Mouse (Mus musculus): ENCODE results near the gene Rsg1.

The Rsg1 gene

DNA sequence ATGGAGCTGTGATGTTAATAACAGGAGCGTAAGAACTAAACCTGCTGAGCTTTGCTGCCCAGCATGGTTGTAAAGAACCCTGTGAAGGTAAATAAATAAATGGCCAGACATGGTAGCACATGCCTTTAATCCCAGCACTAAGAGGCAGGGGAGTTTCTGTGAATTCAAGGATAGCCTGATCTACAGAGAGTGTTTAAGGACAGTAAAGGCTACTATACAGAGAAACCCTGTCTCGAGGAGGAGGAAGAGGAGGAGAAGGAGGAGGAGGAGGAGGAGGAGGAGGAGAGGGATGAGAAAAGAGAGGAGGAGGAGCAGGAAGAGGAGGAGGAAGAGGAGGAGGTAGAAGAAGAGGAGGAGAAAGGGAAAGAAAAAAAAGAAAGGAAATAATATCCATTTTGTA is 414 bp upstream of the Rsg1 start:
- no peak for DNase-seq

DNA sequence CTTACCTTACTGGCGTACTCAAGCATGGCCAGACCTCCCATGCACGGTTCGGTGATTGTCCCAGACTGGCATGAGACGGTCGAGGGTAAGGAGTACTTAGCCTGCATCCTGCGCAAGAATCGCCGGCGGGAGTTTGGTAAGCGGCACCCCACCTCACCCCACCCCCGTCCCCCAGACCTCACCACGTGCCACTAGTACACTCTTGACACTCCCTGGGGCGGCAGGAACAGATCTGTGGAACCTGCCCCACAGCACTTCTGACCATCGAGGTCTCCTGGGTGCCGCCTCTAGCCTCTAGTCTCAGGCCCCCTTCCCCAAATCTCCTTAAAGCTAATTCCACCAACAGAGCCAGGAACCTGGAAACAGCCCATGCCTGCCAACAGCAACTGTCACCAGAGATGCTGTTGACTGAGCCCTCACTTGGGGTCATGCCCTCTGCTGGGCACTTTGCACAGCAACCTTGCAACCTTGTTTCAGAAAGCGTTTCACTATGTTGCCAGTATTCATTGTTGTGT is 638 bp downstream of the Rsg1 start:
- DNase-seq = no peak

DNA sequence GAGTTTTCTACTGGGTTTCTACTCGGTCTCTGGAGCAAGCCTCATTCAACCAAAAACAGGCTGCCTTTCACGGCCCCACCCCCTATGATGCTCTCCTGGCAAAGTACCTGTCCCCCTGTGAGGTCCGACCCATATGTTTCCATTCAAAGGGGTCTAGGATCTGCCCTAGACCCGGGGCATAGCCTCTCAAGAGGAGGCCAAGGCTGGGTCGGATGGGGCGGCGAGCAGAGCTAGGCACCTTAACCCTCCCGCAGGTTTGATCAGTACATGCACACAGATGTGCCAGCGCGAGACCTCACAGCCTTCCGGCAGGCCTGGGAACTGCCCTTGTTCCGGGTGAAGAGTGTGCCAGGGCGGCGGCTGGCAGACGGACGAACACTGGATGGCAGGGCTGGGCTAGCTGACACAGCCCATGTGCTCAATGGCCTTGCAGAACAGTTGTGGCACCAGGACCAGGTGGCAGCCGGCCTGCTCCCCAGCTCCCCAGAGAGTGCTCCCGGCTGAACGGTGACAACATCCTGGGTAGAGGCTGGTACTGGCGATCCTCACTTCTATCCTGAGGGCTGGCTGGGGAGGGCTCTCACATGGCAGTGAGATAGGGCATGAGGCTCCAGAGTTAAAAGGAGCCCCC is 5.9 kb downstream of the Rsg1 start:
- no peak for DNase-seq

DNA sequence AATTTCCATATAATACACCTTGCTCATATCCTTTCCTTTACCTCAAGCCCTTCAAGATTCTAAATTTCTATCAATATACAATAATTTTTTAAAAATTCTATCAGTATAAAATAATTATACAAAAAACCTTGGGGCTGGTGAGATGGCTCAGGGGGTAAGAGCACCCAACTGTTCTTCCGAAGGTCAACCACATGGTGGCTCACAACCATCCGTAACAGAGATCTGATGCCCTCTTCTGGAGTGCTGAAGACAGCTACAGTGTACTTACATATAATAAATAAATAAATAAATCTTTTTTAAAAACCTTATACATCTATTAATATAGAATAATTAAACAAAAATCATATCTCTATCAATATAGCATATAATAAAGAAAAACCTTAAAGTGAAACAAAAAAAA is 8.1 kb downstream of the Rsg1 start:
- no peak for DNase-seq

DNA sequence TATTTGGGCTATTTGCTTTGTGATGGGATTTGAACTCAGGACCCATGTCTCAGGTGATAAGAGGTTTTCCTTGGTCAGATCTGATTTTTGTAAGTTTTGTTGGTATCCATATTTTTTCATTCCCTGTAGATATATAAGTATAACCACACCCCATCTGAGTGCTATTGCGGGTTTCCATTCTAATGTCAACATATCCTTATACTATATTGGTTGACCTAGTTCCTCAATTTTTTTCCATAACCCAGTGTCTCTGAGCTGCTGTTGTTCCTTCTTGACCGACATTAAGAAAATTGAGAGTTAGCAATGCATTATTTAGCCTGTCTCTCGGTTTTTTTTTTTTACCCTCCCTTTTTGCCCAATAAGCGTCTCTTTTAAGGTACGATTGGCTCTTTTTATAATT is 9.0 kb downstream of the Rsg1 start:
- DNase-seq = no peak

DNA sequence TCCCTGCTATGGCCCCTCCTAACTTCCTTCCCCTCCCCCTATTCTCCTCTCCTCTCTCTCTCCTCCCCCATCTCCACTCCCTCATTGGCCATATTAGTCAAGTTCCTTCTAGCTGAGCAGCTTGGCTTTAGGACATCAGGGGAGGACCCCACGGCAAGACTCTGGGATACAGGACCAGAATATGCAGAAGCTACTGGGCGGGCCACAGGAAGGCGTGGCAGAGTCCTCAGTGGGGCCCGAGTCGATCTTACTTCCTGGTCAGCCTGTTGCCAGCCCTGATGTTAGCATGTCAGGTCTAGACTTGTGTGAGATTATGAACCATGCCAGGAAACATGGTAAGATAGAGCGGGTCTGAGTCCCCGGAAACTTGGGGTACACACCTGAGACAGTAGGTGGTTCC is 14.9 kb downstream of the Rsg1 start:
- no peak for DNase-seq

DNA sequence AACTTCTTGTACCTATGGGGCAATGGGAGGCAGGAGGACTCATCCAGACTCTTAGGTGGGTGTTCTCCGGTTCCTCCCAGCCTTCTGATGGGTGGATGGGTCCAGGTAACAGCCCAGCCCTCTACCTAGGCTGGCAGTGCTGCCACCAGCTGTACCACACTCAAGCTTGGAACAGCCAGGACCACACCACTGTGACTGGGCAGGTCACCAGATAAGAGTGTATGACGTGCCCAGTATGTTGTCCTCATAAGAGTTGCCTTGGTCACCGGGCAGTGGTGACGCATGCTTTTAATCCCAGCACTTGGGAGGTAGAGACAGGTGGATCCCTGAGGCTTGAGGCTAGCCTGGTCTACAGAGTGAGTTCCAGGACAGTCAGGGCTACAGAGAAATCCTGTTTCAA is 19.4 kb downstream of the Rsg1 start:
- no peak for DNase-seq

DNA sequence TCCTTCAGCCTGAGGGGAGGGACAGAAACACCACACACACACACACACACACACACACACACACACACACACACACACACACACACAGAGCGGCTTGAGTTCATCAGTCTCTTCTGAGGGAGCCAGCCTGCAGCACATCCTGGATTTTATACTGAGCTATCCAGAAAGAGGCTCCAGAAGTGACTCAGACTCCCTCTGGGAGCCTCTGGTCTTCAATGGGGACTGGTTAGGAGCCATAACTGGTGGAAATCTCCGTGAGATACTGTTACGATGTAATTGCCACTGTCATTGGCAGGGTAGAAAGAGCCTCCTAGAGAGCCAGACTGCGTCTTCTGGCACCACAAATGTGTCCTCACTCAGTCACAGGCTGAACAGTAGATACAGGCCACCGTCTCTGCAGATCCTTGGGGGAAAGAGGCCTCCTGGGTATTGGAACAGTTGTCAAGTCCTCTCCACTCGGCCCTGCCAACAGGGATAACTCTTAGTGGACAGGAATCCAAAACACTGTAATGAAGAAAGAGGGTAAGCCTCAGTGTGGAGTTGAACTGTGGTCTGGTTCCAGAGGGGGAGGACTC is 21.9 kb downstream of the Rsg1 start:
- no peak for DNase-seq

DNA sequence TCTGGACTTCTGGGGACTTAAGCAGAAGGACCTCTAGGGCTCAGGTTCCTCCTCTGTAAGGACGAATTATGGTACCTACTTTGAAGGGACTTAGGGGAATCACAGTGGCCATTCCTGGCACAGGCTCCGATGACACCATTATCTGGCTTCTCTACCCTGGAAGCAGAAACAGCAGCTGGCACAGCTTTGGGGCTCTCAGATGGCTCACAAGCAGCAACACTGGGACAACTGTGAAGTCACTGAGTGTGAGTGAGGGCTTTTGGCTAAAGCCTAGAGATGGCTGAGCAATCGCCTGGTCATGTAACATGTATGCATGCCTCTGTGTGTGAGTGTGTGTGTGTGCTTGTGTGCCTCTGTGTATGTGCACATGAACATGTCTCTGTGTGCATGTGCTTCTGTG is 23.1 kb downstream of the Rsg1 start:
- DNase-seq = no peak

DNA sequence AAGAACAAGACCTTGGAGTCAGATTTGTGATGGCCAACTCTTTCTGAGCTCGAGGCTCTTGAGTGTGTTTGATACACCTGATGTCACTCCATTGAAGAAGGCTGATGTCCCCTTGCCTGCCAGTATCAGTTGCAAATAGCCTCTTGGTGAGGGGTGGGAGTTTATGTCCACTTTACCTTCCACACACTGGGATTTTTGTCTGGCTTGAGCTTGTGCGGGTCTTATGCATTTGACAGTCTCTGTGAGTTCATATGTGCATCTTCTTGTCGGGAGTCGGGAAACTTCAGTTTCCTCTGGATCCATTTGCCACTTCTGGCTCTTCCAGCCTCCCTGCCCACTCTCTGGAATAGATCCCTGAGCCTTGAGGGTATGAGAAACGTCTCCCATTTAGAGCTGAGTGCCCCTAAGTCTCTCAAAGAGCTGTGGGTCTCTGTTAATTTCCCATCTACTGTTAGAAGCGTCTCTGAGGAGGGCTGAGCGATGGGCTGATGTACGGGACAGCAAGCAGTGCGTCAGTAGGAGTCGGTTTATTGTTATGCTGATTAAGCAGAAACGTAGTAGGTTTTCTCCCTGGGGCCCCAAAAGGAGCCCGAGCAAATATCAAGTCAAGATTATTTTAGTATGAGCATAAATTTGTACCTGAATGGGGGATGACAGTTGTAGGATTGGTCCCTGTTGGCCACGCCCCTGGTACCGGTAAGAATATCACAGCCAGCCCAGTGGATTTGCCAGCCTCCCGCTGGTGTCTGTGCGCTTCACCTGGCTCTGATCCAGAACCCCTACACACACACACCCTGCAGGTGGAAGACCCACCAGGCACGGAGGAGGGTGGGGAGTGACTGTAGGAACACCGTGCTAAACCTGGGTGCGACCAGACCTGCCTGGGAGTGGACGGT is 25.0 kb downstream of the Rsg1 start:
- no peak for DNase-seq

DNA sequence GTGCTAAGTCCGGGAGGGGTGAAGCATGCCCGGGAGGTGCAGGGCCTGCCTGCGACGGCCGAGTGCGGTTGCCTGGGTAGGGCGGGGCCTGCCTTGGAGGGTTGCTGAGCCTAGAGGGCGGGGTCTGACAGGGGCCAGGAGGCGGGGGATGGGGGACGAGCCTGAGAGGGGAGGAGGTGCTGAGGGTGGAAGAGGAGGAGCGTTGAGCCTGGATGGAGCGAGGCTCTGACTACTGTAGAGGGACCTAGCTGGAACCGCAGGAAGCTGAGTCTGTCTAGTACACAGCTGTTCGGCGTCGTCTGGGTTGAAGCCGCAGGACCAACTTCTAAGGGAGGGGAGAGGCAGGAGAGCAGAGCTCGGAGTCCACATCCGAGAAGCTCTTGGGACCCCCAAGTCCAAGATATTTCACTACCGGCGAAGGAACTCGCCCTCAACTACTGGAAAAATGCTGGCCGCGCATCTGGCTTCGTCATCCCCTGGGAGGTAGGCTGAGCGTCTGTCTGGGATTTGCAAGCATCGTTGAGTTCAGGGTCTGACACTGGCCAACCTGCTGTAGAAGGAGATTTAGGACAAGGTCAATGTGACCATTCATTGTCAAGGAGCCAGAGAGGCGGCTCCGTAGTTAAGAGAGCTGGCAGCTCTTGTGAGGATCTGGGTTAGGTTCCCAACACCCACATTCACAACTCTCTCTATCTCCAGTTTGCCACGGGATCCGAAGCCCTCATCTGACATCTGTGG is 25.8 kb downstream of the Rsg1 start, which contains the start of gene Arhgef19:
Gene Arhgef19 (plus strand): TSS at position 112 of the 738 bp plus-strand sequence.
- DNase-seq = peak; percentile 69

DNA sequence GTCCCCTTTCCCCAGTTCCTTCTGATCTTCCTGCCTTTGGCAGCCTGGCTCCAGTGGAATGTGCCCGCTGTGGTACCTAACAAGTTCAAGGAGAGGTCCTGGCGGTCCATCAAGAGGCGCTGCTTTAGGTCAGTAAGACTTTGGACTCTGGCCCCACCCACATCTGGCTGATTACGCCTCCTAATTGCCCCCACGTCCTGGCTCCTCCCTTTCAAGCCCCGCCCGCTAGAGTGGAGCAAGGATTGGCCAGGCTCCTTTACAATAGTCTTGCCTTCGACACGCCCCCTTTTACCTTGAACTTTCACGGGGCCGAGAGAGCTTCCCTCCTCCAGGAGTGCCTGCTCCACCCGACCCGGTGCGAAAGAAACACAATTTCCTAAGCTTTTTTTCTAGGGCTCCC is 26.9 kb downstream of the Rsg1 start:
- no peak for DNase-seq

DNA sequence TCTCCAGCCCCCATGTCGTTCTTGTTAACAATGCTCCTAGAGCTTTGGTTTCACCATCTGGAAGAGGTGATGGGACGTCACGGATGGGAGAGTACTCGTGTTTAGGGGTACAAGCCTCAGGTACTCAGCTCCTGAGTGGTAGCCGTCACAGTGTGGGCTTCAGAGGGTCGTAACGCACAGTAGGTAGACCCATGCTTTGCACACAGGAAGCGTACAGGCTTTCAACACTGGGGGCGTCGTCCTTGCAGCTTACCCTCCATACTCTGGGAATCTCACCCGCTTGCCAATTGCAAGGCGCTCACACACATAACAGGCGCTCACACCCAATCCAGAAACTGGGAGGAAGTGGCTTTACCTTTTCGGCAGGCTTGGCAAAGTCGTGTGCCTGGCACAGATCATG is 28.1 kb downstream of the Rsg1 start:
- no peak for DNase-seq

DNA sequence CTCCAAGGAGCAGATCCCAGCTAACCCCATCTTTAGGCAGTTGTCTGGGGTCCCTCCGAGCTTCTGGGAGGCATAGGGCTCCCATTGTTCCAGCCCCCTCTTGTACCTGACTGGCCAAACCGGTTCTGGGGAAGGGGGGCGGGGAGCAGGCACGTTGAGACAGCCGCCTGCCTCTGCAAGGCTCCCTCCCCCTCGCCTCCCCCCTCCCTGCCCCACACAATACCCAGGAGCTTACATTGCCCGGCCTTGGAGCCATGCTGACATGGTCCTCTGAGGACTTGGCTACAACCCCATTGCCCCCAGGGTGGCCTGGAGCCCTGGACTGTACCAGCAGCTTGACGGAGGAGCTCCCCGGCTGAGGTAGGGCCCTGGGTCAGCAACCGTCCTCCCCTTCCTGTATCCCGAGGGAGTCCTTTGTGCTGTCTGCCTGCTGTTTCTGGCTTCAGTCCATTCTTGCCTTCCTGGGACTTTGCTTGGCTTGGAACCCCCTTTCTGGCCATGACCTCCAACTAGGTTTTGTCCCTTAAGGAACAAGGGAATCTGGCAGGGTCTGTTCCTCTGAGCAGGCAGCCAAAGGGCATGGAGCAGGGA is 29.0 kb downstream of the Rsg1 start:
- DNase-seq = peak; percentile 34

DNA sequence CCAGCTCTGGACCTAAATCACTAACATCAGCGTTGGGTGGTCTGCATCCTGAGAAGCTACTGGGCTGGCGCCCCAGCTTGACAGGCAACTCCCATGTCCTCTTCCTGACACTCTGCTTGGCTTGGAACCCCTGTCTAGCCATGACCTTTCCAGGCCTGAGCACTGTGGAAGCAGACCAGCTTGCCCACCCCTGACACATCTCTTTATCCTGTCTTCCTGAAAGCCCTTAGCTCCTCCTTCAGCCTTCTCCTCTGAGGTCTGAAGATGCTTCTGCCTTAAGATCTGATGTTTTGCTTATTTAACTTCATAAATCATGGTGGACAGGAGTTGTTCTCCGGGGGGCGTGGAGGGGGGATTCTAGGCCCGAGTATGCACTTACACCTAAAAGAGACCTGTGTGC is 29.9 kb downstream of the Rsg1 start:
- DNase-seq = no peak

DNA sequence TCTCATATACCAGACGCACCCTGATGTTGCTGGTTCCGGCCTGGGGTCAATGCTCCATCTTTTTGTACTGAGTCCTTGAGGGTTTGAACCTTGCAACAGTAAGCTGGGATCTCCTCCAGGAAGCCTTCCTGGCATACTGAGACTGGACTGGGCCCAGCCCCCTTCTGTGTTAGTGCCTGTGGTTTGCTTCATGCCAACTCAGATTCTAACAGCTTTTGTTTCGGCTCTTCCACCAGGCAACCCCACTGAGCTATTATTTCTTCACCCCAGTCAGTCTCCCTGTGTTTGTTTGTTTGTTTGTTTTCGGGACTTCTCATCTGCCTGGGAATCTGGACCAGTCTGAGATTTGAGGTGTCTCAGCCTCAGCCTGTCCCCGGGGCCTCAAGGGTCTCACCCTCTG is 30.6 kb downstream of the Rsg1 start:
- no peak for DNase-seq

DNA sequence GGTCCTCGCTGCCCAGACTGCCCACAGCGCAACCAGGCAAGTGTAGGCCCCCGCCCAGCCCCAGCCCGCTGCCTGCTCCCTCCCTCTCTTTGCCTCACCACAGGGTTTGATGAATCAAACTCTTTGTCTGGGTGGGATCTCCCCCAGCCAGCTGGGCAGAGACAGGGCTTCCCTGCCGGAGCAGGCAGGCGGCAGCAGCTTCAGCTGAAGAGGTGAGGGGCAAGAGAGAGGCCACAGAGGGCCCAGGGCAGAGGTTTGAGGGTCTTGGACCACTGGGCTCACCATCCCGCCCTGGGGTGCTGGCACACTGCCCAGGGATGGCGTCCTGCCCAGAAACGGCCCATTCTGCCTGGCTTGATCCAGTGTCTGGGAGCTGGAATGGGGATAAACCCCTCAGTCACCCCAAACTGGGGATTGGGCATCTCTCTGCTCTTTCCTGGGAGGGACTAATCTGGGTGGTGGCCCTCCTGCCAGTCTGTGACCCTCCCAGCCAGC is 31.2 kb downstream of the Rsg1 start:
- DNase-seq = peak; percentile 50

DNA sequence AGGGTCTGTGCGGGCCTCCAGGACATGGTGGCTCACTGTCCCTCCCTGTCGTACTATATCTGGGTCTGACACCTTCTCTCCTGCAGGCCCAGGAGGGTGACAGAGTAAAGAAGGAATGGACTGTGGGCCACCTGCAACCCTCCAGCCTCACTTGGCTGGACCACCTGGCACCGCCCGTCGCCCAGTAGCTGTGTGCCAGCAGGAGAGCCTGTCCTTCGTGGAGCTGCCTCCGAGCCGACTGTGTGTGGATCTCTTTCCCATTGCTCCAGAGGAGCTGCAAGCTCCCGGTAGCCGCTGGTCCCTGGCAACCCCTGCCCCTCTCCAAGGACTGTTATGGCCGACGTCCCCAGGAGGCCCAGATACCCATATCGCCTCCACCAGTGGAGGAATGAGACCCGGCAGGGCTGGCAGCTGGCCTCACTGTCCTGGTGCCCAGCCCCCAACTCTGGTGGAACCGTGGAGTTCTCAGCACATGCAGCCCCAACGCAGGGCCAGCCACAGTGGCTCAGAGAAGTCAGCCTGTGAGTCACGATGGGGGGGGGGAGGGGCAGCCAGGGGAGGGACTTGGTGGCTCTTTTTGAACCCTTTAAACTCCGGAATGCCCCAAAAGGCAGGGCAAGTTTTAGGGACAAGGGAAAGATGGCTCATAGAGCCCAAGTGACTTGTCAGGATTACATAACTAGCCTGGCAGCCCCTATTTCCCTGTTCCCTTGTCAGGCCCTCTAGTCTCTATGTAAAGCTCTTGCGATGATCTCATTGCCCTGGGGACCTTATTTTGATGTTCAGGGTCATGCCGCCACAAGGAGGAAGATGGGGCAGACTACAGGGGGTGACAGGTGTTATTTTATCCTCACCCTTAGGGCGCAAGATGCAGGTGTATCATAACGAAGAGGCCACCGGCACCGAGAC is 32.6 kb downstream of the Rsg1 start:
- DNase-seq = no peak

DNA sequence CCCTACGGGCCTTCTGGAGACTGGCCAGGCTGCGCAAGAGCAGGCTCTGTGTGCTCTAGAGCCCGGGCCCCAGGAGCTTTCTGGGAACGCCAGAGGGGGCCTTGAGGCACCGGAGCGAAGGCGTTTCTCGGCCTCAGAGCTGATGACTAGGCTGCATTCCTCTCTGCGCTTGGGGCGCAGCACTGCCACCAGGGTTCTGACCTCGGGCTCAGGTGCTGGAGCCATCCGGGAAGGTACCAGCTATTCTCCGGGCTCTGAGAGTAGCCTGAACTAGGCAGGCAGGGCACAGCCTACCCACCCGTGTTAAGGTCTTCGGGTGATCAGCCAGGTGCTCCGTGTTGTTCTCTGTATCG is 33.2 kb downstream of the Rsg1 start:
- no peak for DNase-seq

DNA sequence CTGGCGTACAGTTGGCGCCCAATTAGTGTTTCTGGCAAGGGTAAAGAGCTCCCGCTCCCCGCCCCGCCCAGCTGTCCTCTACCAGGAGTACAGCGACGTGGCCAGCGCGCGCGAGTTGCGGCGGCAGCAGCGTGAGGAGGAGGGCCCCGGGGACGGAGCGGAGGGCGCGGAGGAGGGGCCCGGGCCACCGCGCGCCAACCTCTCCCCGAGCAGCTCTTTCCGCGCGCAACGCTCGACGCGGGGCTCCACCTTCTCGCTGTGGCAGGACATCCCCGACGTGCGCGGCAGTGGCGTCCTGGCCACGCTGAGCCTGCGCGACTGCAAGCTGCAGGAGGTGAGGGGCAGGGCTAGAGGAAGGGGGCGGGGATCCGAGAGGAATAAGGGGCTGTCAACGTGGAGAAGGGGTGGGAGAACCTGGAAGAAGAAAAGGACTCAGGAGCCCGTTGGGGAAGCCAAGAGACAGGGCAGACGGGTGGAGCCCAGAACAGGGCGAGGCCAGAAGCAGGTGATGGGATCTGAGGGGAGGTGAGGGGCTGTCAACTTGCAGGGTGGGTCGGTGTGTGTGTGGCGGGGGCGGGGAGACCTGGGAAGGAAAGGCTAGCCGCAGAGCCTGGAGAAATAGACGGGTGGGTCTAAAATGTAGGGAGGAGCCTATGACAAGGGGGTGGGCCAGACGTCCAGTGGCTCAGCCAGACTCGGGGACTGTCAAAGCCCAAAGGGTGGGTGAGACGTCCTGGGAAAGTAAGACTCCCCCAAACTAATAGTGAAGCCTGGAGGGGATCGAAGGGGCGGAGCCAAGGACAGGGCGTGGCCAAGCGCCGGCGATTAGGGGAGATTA is 34.2 kb downstream of the Rsg1 start:
- DNase-seq = no peak

DNA sequence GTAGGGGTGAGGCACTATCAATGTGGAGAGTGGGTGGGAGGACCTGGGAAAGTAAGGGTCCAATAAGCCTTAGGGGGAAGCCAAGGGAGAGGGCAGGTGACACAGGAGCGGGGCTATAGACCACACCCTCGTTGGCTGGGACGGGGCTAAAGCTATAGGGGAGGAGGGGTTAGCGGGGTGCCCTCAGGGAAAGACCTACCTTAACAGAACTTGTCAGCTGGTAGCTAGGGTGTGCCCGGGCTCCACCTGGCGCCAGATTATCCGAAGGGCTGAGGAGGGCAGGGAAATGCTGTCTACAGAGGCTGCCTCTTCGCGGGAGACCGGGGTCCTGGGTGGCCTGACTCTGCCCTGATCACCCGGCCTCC is 34.8 kb downstream of the Rsg1 start:
- DNase-seq = no peak
